Mouse (Mus musculus): ENCODE measurements around the gene Mgrn1. TPM values are rescaled to one million over a fixed set of nuclear protein-coding genes. Genes with fewer than 3 reads are reported as not detected.

Gene Mgrn1
- polyA plus RNA-seq, 1 experiment = 98.3 TPM

- DNase-seq = no peak
- H3K27me3 ChIP-seq (ENCODE audit: control insufficient read depth, insufficient read depth, low read length) = no peaks in the 10 kb centered on the region
- no peak for TF ChIP-seq CTCF (IDR thresholded peaks at IDR 0.05; ENCODE audit: borderline replicate concordance, control insufficient read depth, extremely low read depth, insufficient read depth, low read length, poor library complexity)
- no peak for TF ChIP-seq POLR2A (IDR thresholded peaks at IDR 0.05; ENCODE audit: control insufficient read depth, extremely low read depth, insufficient read depth, low read length, poor library complexity)
- H3K36me3 ChIP-seq (ENCODE audit: control insufficient read depth, insufficient read depth, low read length) = no peaks in the 10 kb centered on the region
- H3K4me3 ChIP-seq (ENCODE audit: control insufficient read depth, insufficient read depth, low read length) = no peak overlapping the region
- no peak overlapping the region for H3K27ac ChIP-seq (ENCODE audit: control insufficient read depth, insufficient read depth, low read length)
- H3K4me1 ChIP-seq (replicated peaks; ENCODE audit: control insufficient read depth, insufficient read depth, low read length) = peaks cover 11% of the 10 kb centered on the region
- 95% methylated on average over 2 of the region's 2 CpGs for WGBS
These were observed 30.6 kb downstream of the Mgrn1 start for GRCm38 (mm10) chr16:4916608-4917007.

GRCm38 (mm10) chr16:4920556-4920955 lies 34.5 kb downstream of the Mgrn1 start:
- no peak for DNase-seq
- 70% methylated on average over 4 of the region's 4 CpGs for WGBS
- 0 out of 2 replicates have a peak, but pooled peaks cover 3% of the 10 kb centered on the region for H3K36me3 ChIP-seq (ENCODE audit: control insufficient read depth, insufficient read depth, low read length)
- H3K4me1 ChIP-seq (replicated peaks; ENCODE audit: control insufficient read depth, insufficient read depth, low read length) = peaks cover 6% of the 10 kb centered on the region
- no peak overlapping the region for H3K4me3 ChIP-seq (ENCODE audit: control insufficient read depth, insufficient read depth, low read length)
- no peak for TF ChIP-seq POLR2A (IDR thresholded peaks at IDR 0.05; ENCODE audit: control insufficient read depth, extremely low read depth, insufficient read depth, low read length, poor library complexity)
- no peak for TF ChIP-seq CTCF (IDR thresholded peaks at IDR 0.05; ENCODE audit: borderline replicate concordance, control insufficient read depth, extremely low read depth, insufficient read depth, low read length, poor library complexity)
- H3K27ac ChIP-seq (ENCODE audit: control insufficient read depth, insufficient read depth, low read length) = no peak overlapping the region
- H3K27me3 ChIP-seq (ENCODE audit: control insufficient read depth, insufficient read depth, low read length) = no peaks in the 10 kb centered on the region

GRCm38 (mm10) chr16:4922481-4922880 lies 36.4 kb downstream of the Mgrn1 start:
- H3K4me3 ChIP-seq (ENCODE audit: control insufficient read depth, insufficient read depth, low read length) = no peak overlapping the region
- 37% methylated on average over 6 of the region's 6 CpGs for WGBS
- 0 out of 2 replicates have a peak, but pooled peaks cover 3% of the 10 kb centered on the region for H3K36me3 ChIP-seq (ENCODE audit: control insufficient read depth, insufficient read depth, low read length)
- H3K27me3 ChIP-seq (ENCODE audit: control insufficient read depth, insufficient read depth, low read length) = no peaks in the 10 kb centered on the region
- no peak overlapping the region for H3K27ac ChIP-seq (ENCODE audit: control insufficient read depth, insufficient read depth, low read length)
- H3K4me1 ChIP-seq (replicated peaks; ENCODE audit: control insufficient read depth, insufficient read depth, low read length) = peaks cover 6% of the 10 kb centered on the region
- no peak for TF ChIP-seq POLR2A (IDR thresholded peaks at IDR 0.05; ENCODE audit: control insufficient read depth, extremely low read depth, insufficient read depth, low read length, poor library complexity)
- TF ChIP-seq CTCF (IDR thresholded peaks at IDR 0.05; ENCODE audit: borderline replicate concordance, control insufficient read depth, extremely low read depth, insufficient read depth, low read length, poor library complexity) = no peak
- peak; percentile 37 for DNase-seq

GRCm38 (mm10) chr16:4923996-4924395 lies 37.9 kb downstream of the Mgrn1 start:
- DNase-seq = no peak
- no peaks in the 10 kb centered on the region for H3K27me3 ChIP-seq (ENCODE audit: control insufficient read depth, insufficient read depth, low read length)
- 0 out of 2 replicates have a peak, but pooled peaks cover 3% of the 10 kb centered on the region for H3K36me3 ChIP-seq (ENCODE audit: control insufficient read depth, insufficient read depth, low read length)
- no peak overlapping the region for H3K4me3 ChIP-seq (ENCODE audit: control insufficient read depth, insufficient read depth, low read length)
- 98% methylated on average over 5 of the region's 5 CpGs for WGBS
- H3K27ac ChIP-seq (ENCODE audit: control insufficient read depth, insufficient read depth, low read length) = no peak overlapping the region
- H3K4me1 ChIP-seq (replicated peaks; ENCODE audit: control insufficient read depth, insufficient read depth, low read length) = peaks cover 6% of the 10 kb centered on the region
- no peak for TF ChIP-seq CTCF (IDR thresholded peaks at IDR 0.05; ENCODE audit: borderline replicate concordance, control insufficient read depth, extremely low read depth, insufficient read depth, low read length, poor library complexity)

GRCm38 (mm10) chr16:4927967-4928366 lies 41.9 kb downstream of the Mgrn1 start:
- WGBS = 97% methylated on average over 7 of the region's 7 CpGs
- DNase-seq = no peak
- TF ChIP-seq CTCF (IDR thresholded peaks at IDR 0.05; ENCODE audit: borderline replicate concordance, control insufficient read depth, extremely low read depth, insufficient read depth, low read length, poor library complexity) = no peak
- TF ChIP-seq POLR2A (IDR thresholded peaks at IDR 0.05; ENCODE audit: control insufficient read depth, extremely low read depth, insufficient read depth, low read length, poor library complexity) = no peak

GRCm38 (mm10) chr16:4928474-4928873 lies 42.4 kb downstream of the Mgrn1 start:
- WGBS = 99% methylated on average over 2 of the region's 2 CpGs
- H3K4me3 ChIP-seq (ENCODE audit: control insufficient read depth, insufficient read depth, low read length) = no peak overlapping the region
- peaks cover 3% of the 10 kb centered on the region for H3K36me3 ChIP-seq (ENCODE audit: control insufficient read depth, insufficient read depth, low read length)
- TF ChIP-seq CTCF (IDR thresholded peaks at IDR 0.05; ENCODE audit: borderline replicate concordance, control insufficient read depth, extremely low read depth, insufficient read depth, low read length, poor library complexity) (no peak), POLR2A (IDR thresholded peaks at IDR 0.05; ENCODE audit: control insufficient read depth, extremely low read depth, insufficient read depth, low read length, poor library complexity) (no peak)
- H3K27me3 ChIP-seq (ENCODE audit: control insufficient read depth, insufficient read depth, low read length) = no peaks in the 10 kb centered on the region
- DNase-seq = no peak
- H3K4me1 ChIP-seq (replicated peaks; ENCODE audit: control insufficient read depth, insufficient read depth, low read length) = no peaks in the 10 kb centered on the region
- H3K27ac ChIP-seq (ENCODE audit: control insufficient read depth, insufficient read depth, low read length) = no peak overlapping the region

More at GRCm38 (mm10) chr16:4927967-4928366, 41.9 kb downstream of the Mgrn1 start:
- Histone ChIP-seq H3K27ac (ENCODE audit: control insufficient read depth, insufficient read depth, low read length) (no peak overlapping the region), H3K36me3 (ENCODE audit: control insufficient read depth, insufficient read depth, low read length) (peaks cover 6% of the 10 kb centered on the region), H3K4me1 (replicated peaks; ENCODE audit: control insufficient read depth, insufficient read depth, low read length) (no peaks in the 10 kb centered on the region), H3K27me3 (ENCODE audit: control insufficient read depth, insufficient read depth, low read length) (no peaks in the 10 kb centered on the region), H3K4me3 (ENCODE audit: control insufficient read depth, insufficient read depth, low read length) (no peak overlapping the region)

GRCm38 (mm10) chr16:4932429-4932828 lies 46.4 kb downstream of the Mgrn1 start:
- WGBS = 90% methylated on average over 3 of the region's 3 CpGs
- DNase-seq = no peak
- Histone ChIP-seq H3K4me1 (replicated peaks; ENCODE audit: control insufficient read depth, insufficient read depth, low read length) (no peaks in the 10 kb centered on the region), H3K4me3 (ENCODE audit: control insufficient read depth, insufficient read depth, low read length) (no peak overlapping the region), H3K27me3 (ENCODE audit: control insufficient read depth, insufficient read depth, low read length) (no peaks in the 10 kb centered on the region), H3K27ac (ENCODE audit: control insufficient read depth, insufficient read depth, low read length) (no peak overlapping the region), H3K36me3 (ENCODE audit: control insufficient read depth, insufficient read depth, low read length) (peaks cover 3% of the 10 kb centered on the region)
- no peak for TF ChIP-seq POLR2A (IDR thresholded peaks at IDR 0.05; ENCODE audit: control insufficient read depth, extremely low read depth, insufficient read depth, low read length, poor library complexity)
- no peak for TF ChIP-seq CTCF (IDR thresholded peaks at IDR 0.05; ENCODE audit: borderline replicate concordance, control insufficient read depth, extremely low read depth, insufficient read depth, low read length, poor library complexity)
